Mouse (Mus musculus) stomach, postnatal 0 days (tissue): ENCODE results near the gene Reln. TPM values are rescaled to one million over a fixed set of nuclear protein-coding genes. Genes with fewer than 3 reads are reported as not detected.

ENCODE experiments used
- ATAC-seq: fragments of 200-750 bp; cut with Nextera tagmentation; 2 replicates; pipeline ENCODE4 v1.8.0; 2017; ENCODE audit not compliant: low FRiP score, low TSS enrichment
- DNase-seq: peaks from one replicate; pipeline ENCODE4 v3.0.0-alpha.2; 2016; ENCODE audit warnings: low spot score
- H3K27ac ChIP-seq: fragments of 300-500 bp; sonication (generic); replicated peaks from 2 replicates; pipeline ENCODE4 v1.5.1; 2014; ENCODE audit warnings: mild to moderate bottlenecking, control low read depth
- H3K27me3 ChIP-seq: fragments of 300-500 bp; sonication (generic); 2 replicates; pipeline ENCODE4 v1.6.1; 2014; ENCODE audit warnings: low read length; ENCODE audit not compliant: control insufficient read depth, insufficient read depth
- H3K36me3 ChIP-seq: fragments of 300-500 bp; sonication (generic); 2 replicates; pipeline ENCODE4 v1.6.1; 2014; ENCODE audit warnings: low read length, mixed read lengths; ENCODE audit not compliant: control insufficient read depth, insufficient read depth
- H3K4me1 ChIP-seq: fragments of 300-500 bp; sonication (generic); replicated peaks from 2 replicates; pipeline ENCODE4 v1.6.1; 2014; ENCODE audit warnings: antibody characterized with exemption; ENCODE audit not compliant: control insufficient read depth, insufficient read depth
- H3K4me2 ChIP-seq: fragments of 300-500 bp; sonication (generic); replicated peaks from 2 replicates; pipeline ENCODE4 v1.6.1; 2014; ENCODE audit warnings: low read depth, mild to moderate bottlenecking, control low read depth, moderate library complexity
- H3K4me3 ChIP-seq: fragments of 300-500 bp; sonication (generic); 2 replicates; pipeline ENCODE4 v1.5.1; 2014; ENCODE audit warnings: low read depth, low read length, control low read depth
- H3K9ac ChIP-seq: fragments of 300-500 bp; sonication (generic); 2 replicates; pipeline ENCODE4 v1.6.1; 2014; ENCODE audit warnings: mild to moderate bottlenecking, low read length, control low read depth, mixed read lengths
- H3K9me3 ChIP-seq: fragments of 300-500 bp; sonication (generic); 2 replicates; pipeline ENCODE4 v1.6.1; 2016; ENCODE audit warnings: low read length; ENCODE audit not compliant: control insufficient read depth
- CTCF ChIP-seq: IDR thresholded peaks from 2 replicates; pipeline ENCODE4 v1.5.1; 2016; ENCODE audit warnings: antibody characterized with exemption, low read depth, mild to moderate bottlenecking, moderate library complexity
- EP300 ChIP-seq: optimal IDR thresholded peaks from 2 replicates; pipeline ENCODE3; 2016; ENCODE audit warnings: antibody characterized with exemption
- WGBS: fragments of 180-500 bp; shearing (Covaris S2); extraction: QIAGEN DNeasy Blood & Tissue Kit; methylation state at CpG from one replicate; pipeline ENCODE4 v1.1.7; 2014; 5-methylcytosine and 5-hydroxymethylcytosine counted together
- polyA plus RNA-seq: library from polyadenylated mRNA; unstranded; fragments of >200 nt; fragmentation: Nextera tagmentation; extraction: Ambion mirVana; gene quantifications from 2 replicates; pipeline ENCODE4 v1.2.1, GENCODE M21; 2015

The Reln gene
- polyA plus RNA-seq, 1 experiment from 2014 or later = 1.6 TPM

- H3K4me2 ChIP-seq = no peak overlapping the region
- no peaks in the 10 kb centered on the region for H3K27me3 ChIP-seq
- ATAC-seq = no peak
- no peak for DNase-seq
- H3K27ac ChIP-seq = no peak overlapping the region
- H3K36me3 ChIP-seq = no peaks in the 10 kb centered on the region
- TF ChIP-seq CTCF (no peak), EP300 (no peak)
- H3K9me3 ChIP-seq = no peaks in the 10 kb centered on the region
- H3K9ac ChIP-seq = no peak overlapping the region
- H3K4me1 ChIP-seq = no peaks in the 10 kb centered on the region
- WGBS = 39% methylated on average over 5 of the region's 5 CpGs
- no peak overlapping the region for H3K4me3 ChIP-seq
Measured at GRCm38 (mm10) chr5:22330802-22331201, 13.7 kb downstream of the Reln start.

GRCm38 (mm10) chr5:22328431-22329359 is 15.8 kb downstream of the Reln start:
- Histone ChIP-seq H3K9me3 (no peaks in the 10 kb centered on the region), H3K4me3 (no peak overlapping the region), H3K4me2 (no peak overlapping the region), H3K4me1 (no peaks in the 10 kb centered on the region), H3K27ac (no peak overlapping the region), H3K9ac (no peak overlapping the region), H3K36me3 (no peaks in the 10 kb centered on the region), H3K27me3 (no peaks in the 10 kb centered on the region)
- no peak for ATAC-seq
- WGBS = 71% methylated on average over 8 of the region's 8 CpGs
- DNase-seq = no peak
- no peak for TF ChIP-seq EP300
- TF ChIP-seq CTCF = no peak

- H3K4me1 ChIP-seq = no peaks in the 10 kb centered on the region
- no peaks in the 10 kb centered on the region for H3K27me3 ChIP-seq
- no peaks in the 10 kb centered on the region for H3K9me3 ChIP-seq
- peak; percentile 29 for DNase-seq
- H3K9ac ChIP-seq = no peak overlapping the region
- TF ChIP-seq CTCF = peak; percentile 75
- TF ChIP-seq EP300 = no peak
- no peak overlapping the region for H3K4me3 ChIP-seq
- no peak overlapping the region for H3K27ac ChIP-seq
- WGBS = 78% methylated on average over 3 of the region's 3 CpGs
- no peak for ATAC-seq
- no peaks in the 10 kb centered on the region for H3K36me3 ChIP-seq
- H3K4me2 ChIP-seq = no peak overlapping the region
Measured at GRCm38 (mm10) chr5:22327170-22327569, 17.3 kb downstream of the Reln start.

- Histone ChIP-seq H3K27me3 (no peaks in the 10 kb centered on the region), H3K27ac (no peak overlapping the region), H3K4me1 (no peaks in the 10 kb centered on the region), H3K36me3 (no peaks in the 10 kb centered on the region), H3K4me2 (no peak overlapping the region), H3K9me3 (no peaks in the 10 kb centered on the region), H3K9ac (no peak overlapping the region), H3K4me3 (no peak overlapping the region)
- ATAC-seq = no peak
- TF ChIP-seq CTCF (no peak), EP300 (no peak)
- DNase-seq = no peak
- WGBS = 83% methylated on average over 1 of the region's 1 CpGs
Measured at GRCm38 (mm10) chr5:22323801-22324200, 20.7 kb downstream of the Reln start.

- H3K4me1 ChIP-seq = no peaks in the 10 kb centered on the region
- TF ChIP-seq EP300 = no peak
- no peak for TF ChIP-seq CTCF
- H3K36me3 ChIP-seq = no peaks in the 10 kb centered on the region
- no peak overlapping the region for H3K27ac ChIP-seq
- 71% methylated on average over 1 of the region's 1 CpGs for WGBS
- ATAC-seq = no peak
- no peak overlapping the region for H3K4me2 ChIP-seq
- H3K4me3 ChIP-seq = no peak overlapping the region
- H3K9ac ChIP-seq = no peak overlapping the region
- H3K9me3 ChIP-seq = no peaks in the 10 kb centered on the region
- no peaks in the 10 kb centered on the region for H3K27me3 ChIP-seq
- no peak for DNase-seq
Measured at GRCm38 (mm10) chr5:22317807-22318206, 26.7 kb downstream of the Reln start.

GRCm38 (mm10) chr5:22316471-22316870 is 28.0 kb downstream of the Reln start:
- DNase-seq (no peak), ATAC-seq (no peak)
- Histone ChIP-seq H3K9me3 (no peaks in the 10 kb centered on the region), H3K27ac (no peak overlapping the region), H3K4me1 (no peaks in the 10 kb centered on the region), H3K9ac (no peak overlapping the region), H3K4me3 (no peak overlapping the region), H3K27me3 (no peaks in the 10 kb centered on the region), H3K4me2 (no peak overlapping the region), H3K36me3 (no peaks in the 10 kb centered on the region)
- WGBS = 93% methylated on average over 7 of the region's 7 CpGs
- TF ChIP-seq EP300 (no peak), CTCF (no peak)
